Mouse (Mus musculus) lung, embryonic 14.5 days (tissue): ENCODE results near the gene Gpr55. TPM values are rescaled to one million over a fixed set of nuclear protein-coding genes. Genes with fewer than 3 reads are reported as not detected.
"Not testable (repeated sequence)": the region's sequence is repeated elsewhere in the genome, so short reads cannot be mapped to it uniquely, and the experiment has no call there.

Experiments
- ATAC-seq: fragments of 200-750 bp; cut with Nextera tagmentation; 2 replicates; pipeline ENCODE4 v1.8.0; 2017; ENCODE audit warnings: mild to moderate bottlenecking, moderate TSS enrichment, moderate library complexity; ENCODE audit not compliant: insufficient read depth
- DNase-seq: peaks from one replicate; pipeline ENCODE4 v3.0.0-alpha.2; 2015
- H3K27ac ChIP-seq: fragments of 300-500 bp; sonication (generic); 2 replicates; pipeline ENCODE4 v1.5.1; 2014; ENCODE audit warnings: low read depth, mild to moderate bottlenecking, moderate library complexity
- H3K27me3 ChIP-seq: fragments of 300-500 bp; sonication (generic); 2 replicates; pipeline ENCODE4 v1.6.1; 2014; ENCODE audit warnings: low read length, control low read depth; ENCODE audit not compliant: insufficient read depth
- H3K36me3 ChIP-seq: fragments of 300-500 bp; sonication (generic); 2 replicates; pipeline ENCODE4 v1.6.1; 2014; ENCODE audit warnings: control low read depth; ENCODE audit not compliant: insufficient read depth
- H3K4me1 ChIP-seq: fragments of 300-500 bp; sonication (generic); 2 replicates; pipeline ENCODE4 v1.6.1; 2014; ENCODE audit warnings: antibody characterized with exemption, control low read depth; ENCODE audit not compliant: insufficient read depth
- H3K4me2 ChIP-seq: fragments of 300-500 bp; sonication (generic); 2 replicates; pipeline ENCODE4 v1.6.1; 2014; ENCODE audit warnings: mild to moderate bottlenecking
- H3K4me3 ChIP-seq: fragments of 300-500 bp; sonication (generic); 2 replicates; pipeline ENCODE4 v1.5.1; 2014; ENCODE audit warnings: low read depth, low read length
- H3K9ac ChIP-seq: fragments of 300-500 bp; sonication (generic); 2 replicates; pipeline ENCODE4 v1.6.1; 2014
- H3K9me3 ChIP-seq: fragments of 300-500 bp; sonication (generic); 2 replicates; pipeline ENCODE4 v1.6.1; 2016; ENCODE audit warnings: low read depth, low read length, control low read depth
- CTCF ChIP-seq: IDR thresholded peaks from 2 replicates; pipeline ENCODE4 v1.5.1; 2016; ENCODE audit warnings: antibody characterized with exemption, low read depth
- WGBS: fragments of 180-500 bp; shearing (Covaris S2); extraction: QIAGEN DNeasy Blood & Tissue Kit; methylation state at CpG from one replicate; pipeline ENCODE4 v1.1.7; 2014; 5-methylcytosine and 5-hydroxymethylcytosine counted together
- polyA plus RNA-seq: library from polyadenylated mRNA; unstranded; fragments of >200 nt; fragmentation: Nextera tagmentation; extraction: Ambion mirVana; gene quantifications from 2 replicates; pipeline ENCODE4 v1.2.1, GENCODE M21; 2014

The Gpr55 gene
- polyA plus RNA-seq, 1 experiment from 2014 or later = not detected

GRCm38 (mm10) chr1:85992175-85992574, 31.4 kb upstream of the Gpr55 start:
- TF ChIP-seq CTCF = no peak
- Histone ChIP-seq H3K9me3 (no peaks in the 10 kb centered on the region), H3K4me3 (no peak overlapping the region), H3K4me2 (no peak overlapping the region), H3K27me3 (no peaks in the 10 kb centered on the region), H3K9ac (no peak overlapping the region), H3K4me1 (no peaks in the 10 kb centered on the region), H3K36me3 (no peaks in the 10 kb centered on the region), H3K27ac (no peak overlapping the region)
- WGBS = 73% methylated on average over 9 of the region's 9 CpGs
- ATAC-seq (no peak), DNase-seq (no peak)

- H3K4me1 ChIP-seq, DNase-seq, H3K27ac ChIP-seq, H3K4me3 ChIP-seq, H3K36me3 ChIP-seq, H3K9me3 ChIP-seq, H3K4me2 ChIP-seq, ATAC-seq, H3K9ac ChIP-seq, H3K27me3 ChIP-seq: not testable (repeated sequence)
- 80% methylated on average over 4 of the region's 4 CpGs for WGBS
Observed at GRCm38 (mm10) chr1:85988882-85989281, 28.1 kb upstream of the Gpr55 start.

- Histone ChIP-seq H3K9ac (no peak overlapping the region), H3K4me2 (no peak overlapping the region), H3K36me3 (no peaks in the 10 kb centered on the region), H3K4me1 (no peaks in the 10 kb centered on the region), H3K27ac (no peak overlapping the region), H3K27me3 (no peaks in the 10 kb centered on the region), H3K4me3 (no peak overlapping the region), H3K9me3 (no peaks in the 10 kb centered on the region)
- WGBS = 58% methylated on average over 4 of the region's 4 CpGs
- TF ChIP-seq CTCF = no peak
- ATAC-seq (no peak), DNase-seq (no peak)
Observed at GRCm38 (mm10) chr1:85988351-85988750, 27.5 kb upstream of the Gpr55 start.

GRCm38 (mm10) chr1:85985784-85986183, 25.0 kb upstream of the Gpr55 start:
- H3K4me2 ChIP-seq = no peak overlapping the region
- no peak for TF ChIP-seq CTCF

GRCm38 (mm10) chr1:85981738-85982357, 21.0 kb upstream of the Gpr55 start:
- H3K4me3 ChIP-seq = no peak overlapping the region
- DNase-seq = peak; percentile 9
- H3K36me3 ChIP-seq = no peaks in the 10 kb centered on the region
- 46% methylated on average over 7 of the region's 7 CpGs for WGBS
- no peaks in the 10 kb centered on the region for H3K9me3 ChIP-seq
- H3K9ac ChIP-seq = no peak overlapping the region
- no peak overlapping the region for H3K4me2 ChIP-seq
- TF ChIP-seq CTCF = no peak
- H3K27me3 ChIP-seq = no peaks in the 10 kb centered on the region
- no peak overlapping the region for H3K27ac ChIP-seq
- no peaks in the 10 kb centered on the region for H3K4me1 ChIP-seq
- no peak for ATAC-seq

More at GRCm38 (mm10) chr1:85985784-85986183, 25.0 kb upstream of the Gpr55 start:
- H3K27me3 ChIP-seq = no peaks in the 10 kb centered on the region
- WGBS = 66% methylated on average over 3 of the region's 3 CpGs
- H3K36me3 ChIP-seq = no peaks in the 10 kb centered on the region
- H3K9ac ChIP-seq = no peak overlapping the region
- H3K4me1 ChIP-seq = no peaks in the 10 kb centered on the region
- H3K9me3 ChIP-seq = no peaks in the 10 kb centered on the region
- no peak for ATAC-seq
- H3K27ac ChIP-seq = no peak overlapping the region
- DNase-seq = no peak
- H3K4me3 ChIP-seq = no peak overlapping the region

GRCm38 (mm10) chr1:85977709-85978108, 16.9 kb upstream of the Gpr55 start:
- Histone ChIP-seq H3K27me3 (no peaks in the 10 kb centered on the region), H3K36me3 (no peaks in the 10 kb centered on the region), H3K4me2 (no peak overlapping the region), H3K4me3 (no peak overlapping the region), H3K4me1 (no peaks in the 10 kb centered on the region), H3K9me3 (no peaks in the 10 kb centered on the region), H3K9ac (no peak overlapping the region), H3K27ac (no peak overlapping the region)
- DNase-seq (no peak), ATAC-seq (no peak)
- TF ChIP-seq CTCF = no peak
- 72% methylated on average over 3 of the region's 3 CpGs for WGBS

- H3K27ac ChIP-seq = no peak overlapping the region
- TF ChIP-seq CTCF = no peak
- no peaks in the 10 kb centered on the region for H3K4me1 ChIP-seq
- ATAC-seq = no peak
- no peaks in the 10 kb centered on the region for H3K9me3 ChIP-seq
- no peak for DNase-seq
- H3K36me3 ChIP-seq = no peaks in the 10 kb centered on the region
- no peak overlapping the region for H3K4me2 ChIP-seq
- no peak overlapping the region for H3K4me3 ChIP-seq
- H3K27me3 ChIP-seq = no peaks in the 10 kb centered on the region
- H3K9ac ChIP-seq = no peak overlapping the region
- WGBS = 71% methylated on average over 2 of the region's 2 CpGs
Observed at GRCm38 (mm10) chr1:85973468-85973877, 12.7 kb upstream of the Gpr55 start.

GRCm38 (mm10) chr1:85972341-85972740, 11.5 kb upstream of the Gpr55 start:
- Histone ChIP-seq H3K4me1 (no peaks in the 10 kb centered on the region), H3K4me2 (no peak overlapping the region), H3K27ac (no peak overlapping the region), H3K4me3 (no peak overlapping the region), H3K36me3 (no peaks in the 10 kb centered on the region), H3K9me3 (no peaks in the 10 kb centered on the region), H3K9ac (no peak overlapping the region), H3K27me3 (no peaks in the 10 kb centered on the region)
- no peak for ATAC-seq
- DNase-seq = no peak
- no peak for TF ChIP-seq CTCF
- WGBS = 49% methylated on average over 3 of the region's 3 CpGs
